Mouse (Mus musculus) stomach, embryonic 14.5 days (tissue): ENCODE measurements around the gene Rnf141. TPM values are rescaled to one million over a fixed set of nuclear protein-coding genes. Genes with fewer than 3 reads are reported as not detected.
A peak's percentile ranks its signal among the peaks of the same experiment; 100 is the strongest.

Experiments
- ATAC-seq: fragments of 200-750 bp; cut with Nextera tagmentation; 2 replicates; pipeline ENCODE4 v1.8.0; 2017; ENCODE audit warnings: low read depth, moderate TSS enrichment; ENCODE audit not compliant: insufficient number of reproducible peaks, insufficient read depth, low FRiP score
- H3K27ac ChIP-seq: fragments of 300-500 bp; sonication (generic); 2 replicates; pipeline ENCODE4 v1.5.1; 2014; ENCODE audit warnings: mild to moderate bottlenecking, low read length, moderate library complexity, mixed read lengths
- H3K27me3 ChIP-seq: fragments of 300-500 bp; sonication (generic); 2 replicates; pipeline ENCODE4 v1.6.1; 2014; ENCODE audit warnings: low read length, control low read depth, mixed read lengths; ENCODE audit not compliant: control insufficient read depth, insufficient read depth
- H3K36me3 ChIP-seq: fragments of 300-500 bp; sonication (generic); 2 replicates; pipeline ENCODE4 v1.6.1; 2014; ENCODE audit warnings: mild to moderate bottlenecking, control low read depth, low read length, moderate library complexity, mixed read lengths; ENCODE audit not compliant: control insufficient read depth, insufficient read depth
- H3K4me1 ChIP-seq: fragments of 300-500 bp; sonication (generic); 2 replicates; pipeline ENCODE4 v1.6.1; 2014; ENCODE audit warnings: low read length, control low read depth, mixed read lengths; ENCODE audit not compliant: control insufficient read depth, insufficient read depth
- H3K4me2 ChIP-seq: fragments of 300-500 bp; sonication (generic); replicated peaks from 2 replicates; pipeline ENCODE4 v1.6.1; 2014; ENCODE audit warnings: low read depth, low read length, control low read depth
- H3K4me3 ChIP-seq: fragments of 300-500 bp; sonication (generic); 2 replicates; pipeline ENCODE4 v1.5.1; 2014; ENCODE audit warnings: low read depth, low read length, control low read depth
- H3K9ac ChIP-seq: fragments of 300-500 bp; sonication (generic); replicated peaks from 2 replicates; pipeline ENCODE4 v1.6.1; 2014; ENCODE audit warnings: low read depth, mild to moderate bottlenecking, control low read depth, low read length, moderate library complexity, mixed read lengths
- H3K9me3 ChIP-seq: fragments of 300-500 bp; sonication (generic); 2 replicates; pipeline ENCODE4 v1.6.1; 2016; ENCODE audit warnings: low read depth, low read length, control low read depth; ENCODE audit not compliant: control insufficient read depth
- WGBS: fragments of 180-500 bp; shearing (Covaris S2); extraction: QIAGEN DNeasy Blood & Tissue Kit; methylation state at CpG from one replicate; pipeline ENCODE4 v1.1.7; 2014; 5-methylcytosine and 5-hydroxymethylcytosine counted together
- polyA plus RNA-seq: library from polyadenylated mRNA; unstranded; fragments of >200 nt; fragmentation: Nextera tagmentation; extraction: Ambion mirVana; gene quantifications from 2 replicates; pipeline ENCODE4 v1.2.1, GENCODE M21; 2014

The Rnf141 gene
- polyA plus RNA-seq, 1 experiment from 2014 or later, result 41.0 TPM

- ATAC-seq, result no peak
- H3K4me2 ChIP-seq, result peak within 1 kb of the TSS; percentile 91
- peak within 1 kb of the TSS; percentile 49 for H3K4me3 ChIP-seq
- WGBS, result 27% methylated on average over 14 of the region's 16 CpGs
- H3K27me3 ChIP-seq, result no peaks in the 10 kb centered on the region; the same call in 1 of the 2 replicates
- no peak within 1 kb of the TSS for H3K27ac ChIP-seq
- H3K36me3 ChIP-seq, result no peaks in the 10 kb centered on the region
- H3K4me1 ChIP-seq, result no peaks in the 10 kb centered on the region; the same call in 1 of the 2 replicates
- H3K9me3 ChIP-seq, result no peaks in the 10 kb centered on the region
- H3K9ac ChIP-seq, result peak within 1 kb of the TSS; percentile 68
Measured at GRCm38 (mm10) chr7:110768001-110768400, 76.3 kb downstream of the Rnf141 start, which contains the start of gene Ampd3. TSS of gene Ampd3 (plus strand) at chr7:110768206.

GRCm38 (mm10) chr7:110762605-110763180 is 81.6 kb downstream of the Rnf141 start:
- 77% methylated on average over 5 of the region's 5 CpGs for WGBS

GRCm38 (mm10) chr7:110756440-110756839 is 87.8 kb downstream of the Rnf141 start:
- H3K36me3 ChIP-seq, result no peaks in the 10 kb centered on the region
- H3K4me3 ChIP-seq, result no peak overlapping the region
- no peak for ATAC-seq
- H3K4me1 ChIP-seq, result no peaks in the 10 kb centered on the region
- no peak overlapping the region for H3K9ac ChIP-seq
- 53% methylated on average over 2 of the region's 2 CpGs for WGBS
- H3K4me2 ChIP-seq, result no peak overlapping the region
- H3K27ac ChIP-seq, result no peak overlapping the region
- no peaks in the 10 kb centered on the region for H3K9me3 ChIP-seq
- H3K27me3 ChIP-seq, result no peaks in the 10 kb centered on the region

More at GRCm38 (mm10) chr7:110762605-110763180, 81.6 kb downstream of the Rnf141 start:
- H3K27ac ChIP-seq, result no peak overlapping the region
- no peak overlapping the region for H3K4me3 ChIP-seq
- no peak overlapping the region for H3K9ac ChIP-seq
- H3K4me1 ChIP-seq, result no peaks in the 10 kb centered on the region
- no peaks in the 10 kb centered on the region for H3K36me3 ChIP-seq
- H3K9me3 ChIP-seq, result no peaks in the 10 kb centered on the region
- H3K27me3 ChIP-seq, result no peaks in the 10 kb centered on the region; the same call in 1 of the 2 replicates
- ATAC-seq, result no peak
- no peak overlapping the region for H3K4me2 ChIP-seq

GRCm38 (mm10) chr7:110753926-110754330 is 90.3 kb downstream of the Rnf141 start:
- H3K4me1 ChIP-seq, result no peaks in the 10 kb centered on the region
- 34% methylated on average over 5 of the region's 5 CpGs for WGBS
- no peak overlapping the region for H3K27ac ChIP-seq
- H3K4me3 ChIP-seq, result no peak overlapping the region
- no peaks in the 10 kb centered on the region for H3K36me3 ChIP-seq
- H3K4me2 ChIP-seq, result no peak overlapping the region
- no peak for ATAC-seq
- H3K9me3 ChIP-seq, result no peaks in the 10 kb centered on the region
- H3K27me3 ChIP-seq, result no peaks in the 10 kb centered on the region
- H3K9ac ChIP-seq, result no peak overlapping the region

- Histone ChIP-seq H3K4me1 (no peaks in the 10 kb centered on the region), H3K36me3 (no peaks in the 10 kb centered on the region), H3K27ac (no peak overlapping the region), H3K4me3 (no peak overlapping the region), H3K27me3 (no peaks in the 10 kb centered on the region), H3K4me2 (no peak overlapping the region), H3K9ac (no peak overlapping the region), H3K9me3 (no peaks in the 10 kb centered on the region)
- ATAC-seq, result no peak
- WGBS, result 95% methylated on average over 1 of the region's 1 CpGs
Measured at GRCm38 (mm10) chr7:110753310-110753709, 90.9 kb downstream of the Rnf141 start.

- Histone ChIP-seq H3K36me3 (no peaks in the 10 kb centered on the region), H3K4me2 (no peak overlapping the region), H3K4me1 (no peaks in the 10 kb centered on the region), H3K27me3 (no peaks in the 10 kb centered on the region), H3K9me3 (no peaks in the 10 kb centered on the region), H3K9ac (no peak overlapping the region), H3K4me3 (no peak overlapping the region), H3K27ac (no peak overlapping the region)
- 64% methylated on average over 1 of the region's 1 CpGs for WGBS
- no peak for ATAC-seq
Measured at GRCm38 (mm10) chr7:110751634-110752033, 92.6 kb downstream of the Rnf141 start.

GRCm38 (mm10) chr7:110750834-110751233 is 93.4 kb downstream of the Rnf141 start:
- Histone ChIP-seq H3K27ac (no peak overlapping the region), H3K9me3 (no peaks in the 10 kb centered on the region), H3K4me3 (no peak overlapping the region), H3K9ac (no peak overlapping the region), H3K4me2 (no peak overlapping the region), H3K36me3 (no peaks in the 10 kb centered on the region), H3K27me3 (no peaks in the 10 kb centered on the region), H3K4me1 (no peaks in the 10 kb centered on the region)
- WGBS, result 54% methylated on average over 4 of the region's 4 CpGs
- ATAC-seq, result no peak
